Mouse (Mus musculus) bone marrow, adult 2 months (tissue): ENCODE data around the gene Gm21970.

Experiments used
- CTCF ChIP-seq: fragments of 200-500 bp; IDR thresholded peaks from 2 replicates; pipeline ENCODE4 v1.5.1; 2011; ENCODE audit warnings: low read length, control low read depth; ENCODE audit not compliant: control insufficient read depth, insufficient read depth
- POLR2A ChIP-seq: fragments of 200-500 bp; IDR thresholded peaks from 2 replicates; pipeline ENCODE4 v1.6.1; 2011; ENCODE audit warnings: low read depth, mild to moderate bottlenecking, control low read depth, low read length, borderline replicate concordance; ENCODE audit not compliant: control insufficient read depth

DNA sequence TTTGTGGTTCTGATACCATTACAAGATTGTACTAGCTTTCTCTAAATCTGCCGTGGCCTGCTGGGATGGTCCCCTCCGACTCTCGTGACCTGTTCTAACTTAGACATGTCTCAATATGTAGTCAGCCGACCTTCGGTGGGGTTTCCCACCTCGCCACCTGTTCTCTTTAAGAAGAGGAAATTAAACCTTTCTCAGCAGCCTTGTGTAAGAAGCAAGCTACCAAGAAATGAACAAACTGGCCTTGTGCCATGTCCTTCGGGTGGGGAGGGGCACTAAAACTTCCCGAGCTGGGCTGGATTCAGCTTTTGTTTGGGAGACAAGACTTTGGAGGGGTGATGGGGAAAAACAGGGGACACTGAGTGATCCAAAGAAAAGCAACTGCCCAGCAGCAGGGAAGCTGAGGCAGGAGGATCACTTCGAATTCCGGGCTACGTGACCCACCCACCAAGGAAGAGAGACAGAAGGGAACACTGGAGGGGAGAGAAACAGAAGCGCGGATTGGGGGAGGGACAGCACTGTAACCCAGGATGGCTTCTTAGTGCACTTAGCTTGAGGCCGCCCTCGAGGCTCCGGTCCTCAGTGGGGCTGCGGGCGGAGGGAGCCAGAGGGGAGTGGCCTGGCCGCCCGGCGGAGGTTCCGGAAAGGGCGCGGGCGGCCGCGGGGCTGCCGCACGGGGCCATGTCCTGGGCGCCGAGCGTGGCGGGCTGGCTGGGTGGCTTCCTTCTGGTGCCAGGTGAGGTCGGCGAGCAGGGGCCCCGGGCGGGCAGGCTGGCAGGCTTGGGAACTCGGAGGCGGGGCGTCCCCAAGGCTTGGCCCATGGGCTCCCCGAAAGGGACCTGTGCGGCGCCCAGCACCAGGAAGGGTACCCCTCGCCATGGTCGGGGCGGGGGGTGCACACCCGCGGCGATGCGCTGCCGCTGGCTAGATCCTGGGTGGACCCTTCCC lies 14.4 kb downstream of the Gm21970 start, which contains the start of gene Il10rb:
- no peak for TF ChIP-seq CTCF
- TF ChIP-seq POLR2A = peak; percentile 65; the same call in 1 of the 2 replicates
